Mouse (Mus musculus): Measurements from ENCODE around the gene Fam107b.

DNA sequence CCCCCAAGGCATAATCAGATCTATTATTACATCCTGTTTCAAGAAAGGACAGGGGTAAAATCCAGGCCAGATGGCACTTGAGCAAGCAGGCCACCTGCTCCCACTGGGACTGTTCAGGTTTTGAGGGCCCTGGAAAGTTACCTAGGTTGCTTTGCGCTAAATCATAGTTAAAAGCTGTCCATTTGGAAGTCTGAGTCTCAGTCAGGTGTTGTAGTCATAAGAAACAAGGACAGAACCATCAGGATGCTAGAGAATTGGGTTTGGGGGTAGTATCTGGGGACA is 20.6 kb downstream of the Fam107b start:
- TF ChIP-seq POLR2A (IDR thresholded peaks at IDR 0.05; ENCODE audit: borderline replicate concordance, low read depth, low read length), result no peak
- TF ChIP-seq CTCF (IDR thresholded peaks at IDR 0.05; ENCODE audit: low read depth, low read length), result no peak

Data from bone marrow macrophage, adult 2 months (primary cell).